Mouse (Mus musculus): ENCODE data around the gene Colgalt2.

GRCm38 (mm10) chr1:152427912-152428581, 28.4 kb downstream of the Colgalt2 start:
- TF ChIP-seq GATA1 (IDR thresholded peaks at IDR 0.05; ENCODE audit: low read length) (no peak), TAL1 (IDR thresholded peaks at IDR 0.05; ENCODE audit: low read length) (no peak)
